Comparison of ENCODE assay signal across 30 mouse cellular contexts in the genomic region with DNA sequence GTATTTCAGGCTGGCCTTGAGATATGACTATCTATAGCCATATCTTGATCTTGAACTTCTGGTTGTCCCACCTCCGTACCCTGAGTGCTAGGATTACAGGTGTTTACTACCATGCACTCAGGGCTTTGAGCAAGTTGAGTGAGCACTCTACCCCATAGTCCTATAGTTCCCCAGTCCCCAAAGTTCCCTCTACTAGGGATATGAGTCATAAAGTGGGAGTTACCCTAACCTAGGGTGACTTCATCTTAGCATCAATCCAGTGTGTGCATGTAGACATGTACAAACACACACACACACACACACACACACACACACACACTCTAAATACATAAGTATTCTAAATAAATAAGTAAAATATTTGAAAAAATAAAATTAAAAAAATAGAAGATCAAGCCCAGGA. TPM values are rescaled to one million over a fixed set of nuclear protein-coding genes. Genes with fewer than 3 reads are reported as not detected.
DNase-seq lines count a peak whose midpoint lies in the region; ATAC-seq and TF ChIP-seq lines count a peak whose summit lies in the region.
"Had no signal": no experiment of that assay in that cellular context is flagged by ENCODE, and none has a peak within 500 bp of the region (broad histone marks: within the 10 kb centered on the region; RNA-seq: fewer than 3 reads in every experiment).

No protein-coding gene starts in this region.

- H3K4me1 ChIP-seq in lung, postnatal 0 days (ENCODE audit: insufficient read depth, low read depth, low read length) = no peaks in the 10 kb centered on the region
- H3K4me1 ChIP-seq in stomach, embryonic 14.5 days (ENCODE audit: control insufficient read depth, insufficient read depth, low read length) = no peaks in the 10 kb centered on the region
- H3K4me1 ChIP-seq in stomach, postnatal 0 days (replicated peaks; ENCODE audit: control insufficient read depth, insufficient read depth) = no peaks in the 10 kb centered on the region
- peaks cover 17% of the 10 kb centered on the region; the same call in 1 of the 2 replicates for H3K4me1 ChIP-seq in kidney, embryonic 15.5 days
- H3K4me1 ChIP-seq: forebrain, embryonic 13.5 days had no signal

- H3K9me3 ChIP-seq in lung, postnatal 0 days (ENCODE audit: low read length) = no peaks in the 10 kb centered on the region
- H3K9me3 ChIP-seq in stomach, embryonic 14.5 days (ENCODE audit: control insufficient read depth, low read depth, low read length) = no peaks in the 10 kb centered on the region
- H3K9me3 ChIP-seq in stomach, postnatal 0 days (ENCODE audit: control insufficient read depth, low read length) = no peaks in the 10 kb centered on the region
- 0 out of 2 replicates have a peak, but pooled peaks cover 4% of the 10 kb centered on the region for H3K9me3 ChIP-seq in kidney, embryonic 15.5 days (replicated peaks)
- H3K9me3 ChIP-seq: embryonic facial prominence, embryonic 10.5 days; embryonic facial prominence, embryonic 13.5 days; forebrain, embryonic 10.5 days; forebrain, embryonic 13.5 days; heart, embryonic 12.5 days; heart, embryonic 15.5 days had no signal

- no peak overlapping the region for H3K4me2 ChIP-seq in lung, postnatal 0 days (replicated peaks; ENCODE audit: low read depth, low read length)
- H3K4me2 ChIP-seq in stomach, embryonic 14.5 days (replicated peaks; ENCODE audit: low read depth, low read length) = no peak overlapping the region
- H3K4me2 ChIP-seq in stomach, postnatal 0 days (replicated peaks; ENCODE audit: low read depth) = no peak overlapping the region
- H3K4me2 ChIP-seq in kidney, embryonic 15.5 days = no peak overlapping the region
- H3K4me2 ChIP-seq: embryonic facial prominence, embryonic 13.5 days; forebrain, embryonic 13.5 days; heart, embryonic 12.5 days; heart, embryonic 15.5 days; hindbrain, embryonic 14.5 days had no signal

- ATAC-seq in lung, postnatal 0 days = peak; percentile 33; the same call in 1 of the 2 replicates
- ATAC-seq in stomach, embryonic 14.5 days (ENCODE audit: insufficient number of reproducible peaks, insufficient read depth, low FRiP score, low read depth) = 0 out of 2 replicates have a peak, but pooled peaks have one; percentile 23
- ATAC-seq in stomach, postnatal 0 days (ENCODE audit: low FRiP score, low TSS enrichment) = peak; percentile 65; the same call in 1 of the 2 replicates
- ATAC-seq in erythroblast, adult 5-6 weeks (replicated peaks; ENCODE audit: low FRiP score, poor library complexity, severe bottlenecking) = no peak
- no peak for ATAC-seq in kidney, embryonic 15.5 days (replicated peaks; ENCODE audit: low FRiP score)
- ATAC-seq: CD4-positive, CD25-positive, alpha-beta regulatory T cell, adult 4 months; forebrain, embryonic 13.5 days; forebrain, embryonic 16.5 days; hindbrain, postnatal 0 days; inflammation-experienced regulatory T-cells, adult 6 months; Patski had no signal

- 63% methylated on average over 1 of the region's 1 CpGs for WGBS in lung, postnatal 0 days
- WGBS in stomach, embryonic 14.5 days = 94% methylated on average over 1 of the region's 1 CpGs
- WGBS in stomach, postnatal 0 days = 70% methylated on average over 1 of the region's 1 CpGs
- WGBS in kidney, embryonic 15.5 days = 87% methylated on average over 1 of the region's 1 CpGs

- no peak overlapping the region for H3K9ac ChIP-seq in lung, postnatal 0 days (replicated peaks; ENCODE audit: low read depth)
- H3K9ac ChIP-seq in stomach, embryonic 14.5 days (replicated peaks; ENCODE audit: low read depth, low read length) = no peak overlapping the region
- no peak overlapping the region for H3K9ac ChIP-seq in stomach, postnatal 0 days (ENCODE audit: low read length)
- no peak overlapping the region for H3K9ac ChIP-seq in kidney, embryonic 15.5 days
- H3K9ac ChIP-seq: embryonic facial prominence, embryonic 13.5 days; forebrain, embryonic 13.5 days; heart, embryonic 12.5 days; heart, embryonic 15.5 days; hindbrain, embryonic 14.5 days had no signal

- H3K27me3 ChIP-seq in lung, postnatal 0 days (replicated peaks; ENCODE audit: insufficient read depth, low read length) = no peaks in the 10 kb centered on the region
- no peaks in the 10 kb centered on the region for H3K27me3 ChIP-seq in stomach, embryonic 14.5 days (ENCODE audit: control insufficient read depth, insufficient read depth, low read length)
- H3K27me3 ChIP-seq in stomach, postnatal 0 days (ENCODE audit: control insufficient read depth, insufficient read depth, low read length) = no peaks in the 10 kb centered on the region
- no peaks in the 10 kb centered on the region for H3K27me3 ChIP-seq in kidney, embryonic 15.5 days
- H3K27me3 ChIP-seq: forebrain, embryonic 13.5 days; heart, embryonic 12.5 days; heart, embryonic 15.5 days; Patski had no signal

- no peak for TF ChIP-seq EP300 in lung, postnatal 0 days (IDR thresholded peaks at IDR 0.05)
- TF ChIP-seq EP300 in stomach, postnatal 0 days (optimal IDR thresholded peaks at IDR 0.05) = no peak

- H3K27ac ChIP-seq in lung, postnatal 0 days (ENCODE audit: low read length) = no peak overlapping the region
- no peak overlapping the region for H3K27ac ChIP-seq in stomach, embryonic 14.5 days (ENCODE audit: low read length)
- no peak overlapping the region for H3K27ac ChIP-seq in stomach, postnatal 0 days (replicated peaks)
- no peak overlapping the region for H3K27ac ChIP-seq in kidney, embryonic 15.5 days
- H3K27ac ChIP-seq: embryonic facial prominence, embryonic 10.5 days; embryonic facial prominence, embryonic 13.5 days; forebrain, embryonic 10.5 days; forebrain, embryonic 13.5 days; heart, embryonic 15.5 days; hindbrain, embryonic 14.5 days; hindbrain, postnatal 0 days had no signal

- H3K4me3 ChIP-seq in lung, postnatal 0 days (ENCODE audit: low read depth, low read length) = no peak overlapping the region
- H3K4me3 ChIP-seq in stomach, embryonic 14.5 days (ENCODE audit: low read depth, low read length) = no peak overlapping the region
- no peak overlapping the region for H3K4me3 ChIP-seq in stomach, postnatal 0 days (ENCODE audit: low read depth, low read length)
- no peak overlapping the region for H3K4me3 ChIP-seq in kidney, embryonic 15.5 days (replicated peaks)
- H3K4me3 ChIP-seq: embryonic facial prominence, embryonic 10.5 days; embryonic facial prominence, embryonic 13.5 days; forebrain, embryonic 10.5 days; forebrain, embryonic 13.5 days; heart, embryonic 12.5 days; heart, embryonic 15.5 days had no signal

- DNase-seq in heart, adult 11 months = peak; percentile 30
- DNase-seq in heart, adult 9 months (ENCODE audit: low spot score in 2 of 2) = no peak
- no peak for DNase-seq in lung, postnatal 0 days (ENCODE audit: low spot score)
- no peak for DNase-seq in lung, adult 18-20 months
- DNase-seq in stomach, postnatal 0 days (ENCODE audit: low spot score) = no peak
- DNase-seq: adrenal gland, adult 2 months; adrenal gland, postnatal 14 days; cerebellum, adult 11 months; cerebellum, adult 2 months; cerebellum, adult 9-11 months; cerebellum, postnatal 25 days; gastrocnemius, postnatal 10 days; gastrocnemius, postnatal 36 days; heart, postnatal 10 days; heart, postnatal 36 days had no signal

- TF ChIP-seq CTCF in lung, postnatal 0 days (IDR thresholded peaks at IDR 0.05) = no peak
- no peak for TF ChIP-seq CTCF in stomach, postnatal 0 days (IDR thresholded peaks at IDR 0.05; ENCODE audit: low read depth)

- H3K36me3 ChIP-seq in lung, postnatal 0 days (ENCODE audit: insufficient read depth, low read length) = no peaks in the 10 kb centered on the region
- no peaks in the 10 kb centered on the region for H3K36me3 ChIP-seq in stomach, embryonic 14.5 days (ENCODE audit: control insufficient read depth, insufficient read depth, low read length)
- no peaks in the 10 kb centered on the region for H3K36me3 ChIP-seq in stomach, postnatal 0 days (ENCODE audit: control insufficient read depth, insufficient read depth, low read length)
- no peaks in the 10 kb centered on the region for H3K36me3 ChIP-seq in kidney, embryonic 15.5 days
- H3K36me3 ChIP-seq: embryonic facial prominence, embryonic 10.5 days; embryonic facial prominence, embryonic 13.5 days; forebrain, embryonic 10.5 days; heart, embryonic 12.5 days; heart, embryonic 15.5 days had no signal

RNA-seq across cellular contexts. Expression of gene Itga6, which starts 48.6 kb away (rescaled TPM):
- polyA plus RNA-seq in lung, postnatal 0 days (2015; fragmentation: Nextera tagmentation; extraction: Ambion mirVana) = 78.2 and 79.1 TPM in 2 replicates
- 65.5 and 77.0 TPM in 2 replicates for polyA plus RNA-seq in stomach, embryonic 14.5 days (2014; fragmentation: Nextera tagmentation; extraction: Ambion mirVana)
- polyA plus RNA-seq in stomach, postnatal 0 days (2015; fragmentation: Nextera tagmentation; extraction: Ambion mirVana) = 51.5 and 51.9 TPM in 2 replicates
- total RNA-seq in erythroblast, adult 5-6 weeks (2015; ENCODE audit: low replicate concordance) = 9.8 and 11.1 TPM in 2 replicates
- 6.6 and 10.0 TPM in 2 replicates for total RNA-seq in erythroblast, adult 5-6 weeks (2017; ENCODE audit: low replicate concordance)
- polyA plus RNA-seq in kidney, embryonic 15.5 days (2015; fragmentation: Nextera tagmentation; extraction: Ambion mirVana) = 69.9 and 74.6 TPM in 2 replicates

Comparison
In these comparisons a context has a peak if more than half of its experiments do, and no peak if none do; other contexts are left out.
1. ATAC-seq: peak in lung, postnatal 0 days (single experiment), stomach, embryonic 14.5 days (single experiment) and stomach, postnatal 0 days (single experiment); none in erythroblast, adult 5-6 weeks (single experiment) and kidney, embryonic 15.5 days (single experiment).